In the genomic region with DNA sequence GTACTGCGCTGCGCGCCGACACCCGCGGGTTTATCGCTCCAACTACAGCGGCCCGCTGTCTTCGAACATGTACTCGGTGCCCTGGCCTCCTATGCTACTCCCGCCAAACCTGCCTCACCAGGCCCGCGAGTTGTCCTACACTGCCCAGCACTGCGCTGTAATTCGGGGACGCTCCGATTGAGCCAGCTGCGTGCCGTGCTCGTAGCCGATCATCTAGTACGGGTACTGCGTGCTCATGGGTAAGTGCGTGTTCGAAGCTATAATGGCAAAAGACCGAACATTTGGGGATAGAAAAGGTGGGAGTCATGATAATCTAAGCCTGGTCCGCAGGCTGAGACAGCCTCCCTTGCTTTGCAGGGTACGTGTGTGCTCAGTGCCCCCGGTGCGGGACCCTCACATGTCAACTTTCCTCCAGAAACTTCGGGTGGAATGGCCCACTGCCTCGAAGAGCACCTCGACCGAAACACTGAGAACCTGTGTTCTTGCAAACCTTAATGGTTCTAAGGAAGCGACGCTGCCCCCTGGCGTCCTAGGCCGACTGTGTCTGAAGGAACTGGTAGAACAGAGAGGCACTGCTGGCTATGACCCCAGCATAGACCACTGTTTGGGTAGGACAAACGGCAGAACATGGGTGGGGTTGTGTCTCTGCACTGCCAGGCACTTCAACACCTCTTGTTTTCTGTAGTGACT, we compare ENCODE assay signal across 8 mouse cellular contexts. TPM values are rescaled to one million over a fixed set of nuclear protein-coding genes. Genes with fewer than 3 reads are reported as not detected.
DNase-seq lines count a peak whose midpoint lies in the region; ATAC-seq and TF ChIP-seq lines count a peak whose summit lies in the region.

No protein-coding gene starts in this region.

- no peaks in the 10 kb centered on the region for H3K27me3 ChIP-seq in intestine, postnatal 0 days (replicated peaks; ENCODE audit: control insufficient read depth, insufficient read depth, low read length)
- H3K27me3 ChIP-seq in liver, adult 2 months (ENCODE audit: control insufficient read depth, insufficient read depth, low read length): no peaks in the 10 kb centered on the region
- no peaks in the 10 kb centered on the region for H3K27me3 ChIP-seq in midbrain, postnatal 0 days (ENCODE audit: insufficient read depth, low read length)
- H3K27me3 ChIP-seq in stomach, embryonic 14.5 days (ENCODE audit: control insufficient read depth, insufficient read depth, low read length): no peaks in the 10 kb centered on the region

- DNase-seq in right cerebral cortex, adult 18-20 months: peak; percentile 62
- no peak for DNase-seq in right cerebral cortex, postnatal 36 days (ENCODE audit: low spot score in 2 of 2)
- DNase-seq in gastrocnemius, postnatal 36 days: peak; percentile 62 to 63
- peak; percentile 61 for DNase-seq in liver, adult 2 months (ENCODE audit: extremely low read depth, low read depth, low spot score)
- DNase-seq in midbrain, postnatal 0 days (ENCODE audit: low spot score): peak; percentile 85

- H3K27ac ChIP-seq in cortical plate, adult 2 months (ENCODE audit: insufficient read depth, low read length): no peak overlapping the region; the same call in 1 of the 2 replicates
- H3K27ac ChIP-seq in intestine, postnatal 0 days (ENCODE audit: low read depth, low read length): peak overlapping the region; percentile 42; the same call in 1 of the 2 replicates
- H3K27ac ChIP-seq in liver, adult 2 months (replicated peaks; ENCODE audit: insufficient read depth, low read depth, low read length): no peak overlapping the region
- peak overlapping the region; percentile 64 for H3K27ac ChIP-seq in midbrain, postnatal 0 days (ENCODE audit: low read depth, low read length)
- H3K27ac ChIP-seq in stomach, embryonic 14.5 days (ENCODE audit: low read length): peak overlapping the region; percentile 27

- peaks cover 33% of the 10 kb centered on the region for H3K36me3 ChIP-seq in intestine, postnatal 0 days (ENCODE audit: control insufficient read depth, insufficient read depth)
- peaks cover 2% of the 10 kb centered on the region; the same call in 1 of the 2 replicates for H3K36me3 ChIP-seq in liver, adult 2 months (ENCODE audit: control insufficient read depth, insufficient read depth, low read length)
- H3K36me3 ChIP-seq in midbrain, postnatal 0 days (ENCODE audit: insufficient read depth, low read length): peaks cover 41% of the 10 kb centered on the region
- peaks cover 47% of the 10 kb centered on the region for H3K36me3 ChIP-seq in stomach, embryonic 14.5 days (ENCODE audit: control insufficient read depth, insufficient read depth, low read length)

- H3K79me2 ChIP-seq in liver, adult 2 months (ENCODE audit: control insufficient read depth, insufficient read depth, low read length): no peaks in the 10 kb centered on the region

- H3K4me1 ChIP-seq in cortical plate, adult 2 months (ENCODE audit: control insufficient read depth, insufficient read depth, low read length): peaks cover 3% of the 10 kb centered on the region; the same call in 1 of the 2 replicates
- peaks cover 12% of the 10 kb centered on the region; the same call in 1 of the 2 replicates for H3K4me1 ChIP-seq in intestine, postnatal 0 days (replicated peaks; ENCODE audit: control insufficient read depth, insufficient read depth, low read length)
- peaks cover 12% of the 10 kb centered on the region for H3K4me1 ChIP-seq in liver, adult 2 months (ENCODE audit: control insufficient read depth, insufficient read depth, low read length)
- peaks cover 17% of the 10 kb centered on the region for H3K4me1 ChIP-seq in midbrain, postnatal 0 days (ENCODE audit: insufficient read depth, low read length)
- H3K4me1 ChIP-seq in stomach, embryonic 14.5 days (ENCODE audit: control insufficient read depth, insufficient read depth, low read length): peaks cover 27% of the 10 kb centered on the region

- TF ChIP-seq POLR2A in cortical plate, adult 2 months (IDR thresholded peaks at IDR 0.05; ENCODE audit: extremely low read depth, insufficient read depth, low read length): 0 out of 2 replicates have a peak, but pooled peaks have one; percentile 8
- no peak for TF ChIP-seq POLR2A in liver, adult 2 months (IDR thresholded peaks at IDR 0.05; ENCODE audit: extremely low read depth, insufficient read depth, low read length)

- WGBS in intestine, postnatal 0 days: under 1% methylated on average over 40 of the region's 40 CpGs
- WGBS in liver, adult 2 months: 2% methylated on average over 40 of the region's 40 CpGs
- WGBS in midbrain, postnatal 0 days: 2% methylated on average over 39 of the region's 40 CpGs
- WGBS in stomach, embryonic 14.5 days: 1% methylated on average over 40 of the region's 40 CpGs

- peak overlapping the region; percentile 53 for H3K4me3 ChIP-seq in cortical plate, adult 2 months (ENCODE audit: insufficient read depth, low read length)
- peak overlapping the region; percentile 65 for H3K4me3 ChIP-seq in intestine, postnatal 0 days (ENCODE audit: low read depth, low read length)
- peak overlapping the region; percentile 77 for H3K4me3 ChIP-seq in liver, adult 2 months (ENCODE audit: insufficient read depth, low read depth, low read length)
- peak overlapping the region; percentile 57 for H3K4me3 ChIP-seq in midbrain, postnatal 0 days (ENCODE audit: low read depth, low read length)
- H3K4me3 ChIP-seq in stomach, embryonic 14.5 days (ENCODE audit: low read depth, low read length): peak overlapping the region; percentile 53

- peak overlapping the region; percentile 98 for H3K4me2 ChIP-seq in intestine, postnatal 0 days (replicated peaks; ENCODE audit: low read depth)
- peak overlapping the region; percentile 99 for H3K4me2 ChIP-seq in midbrain, postnatal 0 days (ENCODE audit: low read depth, low read length, poor library complexity, severe bottlenecking)
- peak overlapping the region; percentile 97 for H3K4me2 ChIP-seq in stomach, embryonic 14.5 days (replicated peaks; ENCODE audit: low read depth, low read length)

- peak overlapping the region; percentile 45; the same call in 1 of the 2 replicates for H3K9ac ChIP-seq in intestine, postnatal 0 days (ENCODE audit: low read depth, low read length)
- H3K9ac ChIP-seq in liver, adult 2 months (ENCODE audit: low read depth, low read length): peak overlapping the region; percentile 59
- H3K9ac ChIP-seq in midbrain, postnatal 0 days (replicated peaks; ENCODE audit: low read length, poor library complexity, severe bottlenecking): peak overlapping the region; percentile 60
- peak overlapping the region; percentile 26 for H3K9ac ChIP-seq in stomach, embryonic 14.5 days (replicated peaks; ENCODE audit: low read depth, low read length)

- peak; percentile 57 for TF ChIP-seq CTCF in cortical plate, adult 2 months (IDR thresholded peaks at IDR 0.05; ENCODE audit: extremely low read depth, insufficient read depth, low read length)
- TF ChIP-seq CTCF in intestine, postnatal 0 days (IDR thresholded peaks at IDR 0.05; ENCODE audit: low read depth): peak; percentile 86
- peak; percentile 83 for TF ChIP-seq CTCF in liver, adult 2 months (IDR thresholded peaks at IDR 0.05; ENCODE audit: low read depth, low read length)
- peak; percentile 73 for TF ChIP-seq CTCF in midbrain, postnatal 0 days (IDR thresholded peaks at IDR 0.05)

- ATAC-seq in intestine, postnatal 0 days: no peak
- no peak for ATAC-seq in midbrain, postnatal 0 days (ENCODE audit: low FRiP score)
- ATAC-seq in stomach, embryonic 14.5 days (ENCODE audit: insufficient number of reproducible peaks, insufficient read depth, low FRiP score, low read depth): no peak

- intact Hi-C loops in gastrocnemius, postnatal 36 days (cut with DNase I): no loop called here

- H3K9me3 ChIP-seq in intestine, postnatal 0 days (ENCODE audit: control insufficient read depth): no peaks in the 10 kb centered on the region
- no peaks in the 10 kb centered on the region for H3K9me3 ChIP-seq in midbrain, postnatal 0 days (ENCODE audit: low read length)
- H3K9me3 ChIP-seq in stomach, embryonic 14.5 days (ENCODE audit: control insufficient read depth, low read depth, low read length): no peaks in the 10 kb centered on the region

RNA-seq across cellular contexts. Expression of gene Dalrd3, which starts 0.7 kb away (rescaled TPM):
- polyA plus RNA-seq in cortical plate, adult 2 months (2012; rRNA removed): 224 and 245 TPM in 2 replicates
- 10 to 100 TPM; 10.1 to 12.3 TPM for total RNA-seq in gastrocnemius, postnatal 36 days (2021)
- polyA plus RNA-seq in intestine, postnatal 0 days (2015; fragmentation: Nextera tagmentation; extraction: Ambion mirVana): 36.7 and 38.3 TPM in 2 replicates
- total RNA-seq in liver, adult 2 months (2014; rRNA removed): 32.8 and 35.2 TPM in 2 replicates
- 104 and 130 TPM in 2 replicates for polyA plus RNA-seq in liver, adult 2 months (2012; rRNA removed)
- 98.3 and 119 TPM in 2 replicates for total RNA-seq in midbrain, postnatal 0 days (2014; rRNA removed)
- polyA plus RNA-seq in midbrain, postnatal 0 days (2015; fragmentation: Nextera tagmentation; extraction: Ambion mirVana): 310 and 313 TPM in 2 replicates
- polyA plus RNA-seq in stomach, embryonic 14.5 days (2014; fragmentation: Nextera tagmentation; extraction: Ambion mirVana): 114 and 135 TPM in 2 replicates

RNA-seq across cellular contexts. Expression of gene Ndufaf3, which starts 3.1 kb away (rescaled TPM):
- polyA plus RNA-seq in cortical plate, adult 2 months (2012; rRNA removed): 69.6 and 71.9 TPM in 2 replicates
- 10 to 100 TPM; 29.2 to 29.6 TPM for total RNA-seq in gastrocnemius, postnatal 36 days (2021)
- polyA plus RNA-seq in intestine, postnatal 0 days (2015; fragmentation: Nextera tagmentation; extraction: Ambion mirVana): 47.9 and 53.4 TPM in 2 replicates
- total RNA-seq in liver, adult 2 months (2014; rRNA removed): 12.0 and 13.4 TPM in 2 replicates
- polyA plus RNA-seq in liver, adult 2 months (2012; rRNA removed): 29.0 and 31.3 TPM in 2 replicates
- 56.9 and 62.9 TPM in 2 replicates for total RNA-seq in midbrain, postnatal 0 days (2014; rRNA removed)
- polyA plus RNA-seq in midbrain, postnatal 0 days (2015; fragmentation: Nextera tagmentation; extraction: Ambion mirVana): 93.1 and 93.8 TPM in 2 replicates
- polyA plus RNA-seq in stomach, embryonic 14.5 days (2014; fragmentation: Nextera tagmentation; extraction: Ambion mirVana): 40.7 and 45.2 TPM in 2 replicates

RNA-seq across cellular contexts. Expression of gene Wdr6, which starts 8.2 kb away (rescaled TPM):
- 70.9 and 74.9 TPM in 2 replicates for polyA plus RNA-seq in cortical plate, adult 2 months (2012; rRNA removed)
- 1 to 10 TPM; 4.6 to 5.6 TPM for total RNA-seq in gastrocnemius, postnatal 36 days (2021)
- 16.7 and 16.8 TPM in 2 replicates for polyA plus RNA-seq in intestine, postnatal 0 days (2015; fragmentation: Nextera tagmentation; extraction: Ambion mirVana)
- total RNA-seq in liver, adult 2 months (2014; rRNA removed): 6.4 and 8.1 TPM in 2 replicates
- 8.4 and 14.8 TPM in 2 replicates for polyA plus RNA-seq in liver, adult 2 months (2012; rRNA removed)
- total RNA-seq in midbrain, postnatal 0 days (2014; rRNA removed): 610 and 628 TPM in 2 replicates
- 378 and 391 TPM in 2 replicates for polyA plus RNA-seq in midbrain, postnatal 0 days (2015; fragmentation: Nextera tagmentation; extraction: Ambion mirVana)
- polyA plus RNA-seq in stomach, embryonic 14.5 days (2014; fragmentation: Nextera tagmentation; extraction: Ambion mirVana): 85.0 and 88.4 TPM in 2 replicates

RNA-seq across cellular contexts. Expression of gene Impdh2, which starts 10.3 kb away (rescaled TPM):
- 62.2 and 63.6 TPM in 2 replicates for polyA plus RNA-seq in cortical plate, adult 2 months (2012; rRNA removed)
- total RNA-seq in gastrocnemius, postnatal 36 days (2021): 10 to 100 TPM; 47.6 to 58.0 TPM
- polyA plus RNA-seq in intestine, postnatal 0 days (2015; fragmentation: Nextera tagmentation; extraction: Ambion mirVana): 50.6 and 50.7 TPM in 2 replicates
- 33.6 and 39.3 TPM in 2 replicates for total RNA-seq in liver, adult 2 months (2014; rRNA removed)
- polyA plus RNA-seq in liver, adult 2 months (2012; rRNA removed): 62.5 and 72.8 TPM in 2 replicates
- total RNA-seq in midbrain, postnatal 0 days (2014; rRNA removed): 81.3 and 81.7 TPM in 2 replicates
- 93.7 and 96.6 TPM in 2 replicates for polyA plus RNA-seq in midbrain, postnatal 0 days (2015; fragmentation: Nextera tagmentation; extraction: Ambion mirVana)
- 193 and 198 TPM in 2 replicates for polyA plus RNA-seq in stomach, embryonic 14.5 days (2014; fragmentation: Nextera tagmentation; extraction: Ambion mirVana)

RNA-seq across cellular contexts. Expression of gene P4htm, which starts 27.1 kb away (rescaled TPM):
- 105 and 112 TPM in 2 replicates for polyA plus RNA-seq in cortical plate, adult 2 months (2012; rRNA removed)
- total RNA-seq in gastrocnemius, postnatal 36 days (2021): 1 to 10 TPM; 3.1 to 3.5 TPM
- 2.8 and 2.9 TPM in 2 replicates for polyA plus RNA-seq in intestine, postnatal 0 days (2015; fragmentation: Nextera tagmentation; extraction: Ambion mirVana)
- 0.09 and 0.13 TPM in 2 replicates for total RNA-seq in liver, adult 2 months (2014; rRNA removed)
- 0.46 and 0.67 TPM in 2 replicates for polyA plus RNA-seq in liver, adult 2 months (2012; rRNA removed)
- total RNA-seq in midbrain, postnatal 0 days (2014; rRNA removed): 51.7 and 65.8 TPM in 2 replicates
- 48.7 and 53.5 TPM in 2 replicates for polyA plus RNA-seq in midbrain, postnatal 0 days (2015; fragmentation: Nextera tagmentation; extraction: Ambion mirVana)
- 6.1 and 6.2 TPM in 2 replicates for polyA plus RNA-seq in stomach, embryonic 14.5 days (2014; fragmentation: Nextera tagmentation; extraction: Ambion mirVana)

Comparison
In these comparisons a context has a peak if more than half of its experiments do, and no peak if none do; other contexts are left out.
1. DNase-seq: peak in right cerebral cortex, adult 18-20 months (single experiment), gastrocnemius, postnatal 36 days (2 of 2), liver, adult 2 months (single experiment) and midbrain, postnatal 0 days (single experiment); none in right cerebral cortex, postnatal 36 days (0 of 2).
2. H3K27ac ChIP-seq: peak in intestine, postnatal 0 days (single experiment), midbrain, postnatal 0 days (single experiment) and stomach, embryonic 14.5 days (single experiment); none in cortical plate, adult 2 months (single experiment) and liver, adult 2 months (single experiment).
3. Peak in every context shown above with its lines, with median percentiles within 50 percentile points of each other: H3K4me3 ChIP-seq, CTCF ChIP-seq, H3K4me2 ChIP-seq and H3K9ac ChIP-seq.